Mouse (Mus musculus) myocyte (in vitro differentiated cells): Measurements from ENCODE around the gene Rin3. TPM values are rescaled to one million over a fixed set of nuclear protein-coding genes. Genes with fewer than 3 reads are reported as not detected.

Experiments used
- H3K27me3 ChIP-seq: one replicate; pipeline ENCODE4 v1.6.1; 2011; ENCODE audit not compliant: control insufficient read depth, insufficient read depth, insufficient read length
- H3K36me3 ChIP-seq: one replicate; pipeline ENCODE4 v1.6.1; 2011; ENCODE audit not compliant: control insufficient read depth, insufficient read depth
- H3K4me2 ChIP-seq: one replicate; pipeline ENCODE4 v1.6.1; 2011; ENCODE audit warnings: low read depth, control low read depth
- H3K4me3 ChIP-seq: one replicate; pipeline ENCODE4 v1.5.1; 2011; ENCODE audit warnings: mild to moderate bottlenecking, control low read depth, moderate library complexity
- H3K79me2 ChIP-seq: one replicate; pipeline ENCODE4 v1.6.1; 2011; ENCODE audit not compliant: control insufficient read depth, insufficient read depth
- H3ac ChIP-seq: one replicate; pipeline ENCODE4 v1.6.1; 2011; ENCODE audit not compliant: control insufficient read depth, insufficient read length
- CEBPB ChIP-seq: IDR thresholded peaks from 2 replicates; pipeline ENCODE4 v1.6.1; 2011; ENCODE audit warnings: mild to moderate bottlenecking, moderate library complexity; ENCODE audit not compliant: poor library complexity, insufficient read depth, severe bottlenecking
- E2F4 ChIP-seq: IDR thresholded peaks from one replicate; pipeline ENCODE4 v1.6.1; 2011; ENCODE audit warnings: mild to moderate bottlenecking, control low read depth, moderate library complexity; ENCODE audit not compliant: insufficient read depth
- MAX ChIP-seq: IDR thresholded peaks from one replicate; pipeline ENCODE4 v1.6.1; 2011; ENCODE audit warnings: low read depth, mild to moderate bottlenecking, control low read depth
- MYOD1 ChIP-seq, 3 experiments: IDR thresholded peaks; one replicate each; pipeline ENCODE4 v1.6.1; 2011; ENCODE audit warnings: control low read depth in 2 of 3, low read depth in 2 of 3, mild to moderate bottlenecking in 2 of 3, moderate library complexity in 1 of 3; ENCODE audit not compliant: insufficient read length in 2 of 3, control insufficient read depth in 1 of 3
- MYOG ChIP-seq, 3 experiments: IDR thresholded peaks; one replicate each; pipeline ENCODE4 v1.6.1; 2011; ENCODE audit warnings: control low read depth in 2 of 3, low read depth in 2 of 3, mild to moderate bottlenecking in 2 of 3; ENCODE audit not compliant: insufficient read length in 2 of 3, control insufficient read depth in 1 of 3, insufficient read depth in 1 of 3
- POLR2A ChIP-seq: IDR thresholded peaks from one replicate; pipeline ENCODE4 v1.6.1; 2011; ENCODE audit warnings: low read depth, mild to moderate bottlenecking, control low read depth, moderate library complexity; ENCODE audit not compliant: insufficient read length
- POLR2AphosphoS2 ChIP-seq: IDR thresholded peaks from one replicate; pipeline ENCODE4 v1.6.1; 2011; ENCODE audit warnings: low read depth, control low read depth; ENCODE audit not compliant: insufficient read length
- REST ChIP-seq: IDR thresholded peaks from one replicate; pipeline ENCODE4 v1.6.1; 2011; ENCODE audit warnings: mild to moderate bottlenecking, control low read depth, moderate library complexity; ENCODE audit not compliant: insufficient read depth, insufficient read length
- SRF ChIP-seq: IDR thresholded peaks from one replicate; pipeline ENCODE4 v1.6.1; 2011; ENCODE audit warnings: low read depth; ENCODE audit not compliant: control insufficient read depth, insufficient read length
- TCF12 ChIP-seq: IDR thresholded peaks from one replicate; pipeline ENCODE4 v1.6.1; 2011; ENCODE audit warnings: mild to moderate bottlenecking, control low read depth; ENCODE audit not compliant: poor library complexity, insufficient read depth, severe bottlenecking
- TCF3 ChIP-seq: IDR thresholded peaks from one replicate; pipeline ENCODE4 v1.6.1; 2011; ENCODE audit warnings: low read depth, control low read depth; ENCODE audit not compliant: insufficient read length
- USF1 ChIP-seq: IDR thresholded peaks from one replicate; pipeline ENCODE4 v1.6.1; 2011; ENCODE audit warnings: low read depth, mild to moderate bottlenecking, control low read depth, moderate library complexity
- polyA plus RNA-seq: library from polyadenylated mRNA; unstranded; fragments of >200 nt; fragmentation: generic; extraction: Trizol; gene quantifications from one replicate; pipeline ENCODE4 v1.2.1, GENCODE M21; 2012; ENCODE audit warnings: missing spikeins

Rin3 gene
- polyA plus RNA-seq, 1 experiment, result 23.4 TPM

- Histone ChIP-seq H3K27me3 (no peaks in the 10 kb centered on the region), H3ac (no peak overlapping the region), H3K79me2 (no peaks in the 10 kb centered on the region), H3K4me2 (no peak overlapping the region), H3K36me3 (peaks cover 6% of the 10 kb centered on the region), H3K4me3 (no peak overlapping the region)
- no peak for TF ChIP-seq SRF
- no peak for TF ChIP-seq USF1
- no peak for TF ChIP-seq MYOG (IDR thresholded peaks at IDR 0.05; ENCODE audit: control insufficient read depth in 1 of 3, insufficient read depth in 1 of 3, insufficient read length in 2 of 3, low read depth in 2 of 3)
- no peak for TF ChIP-seq MAX
- no peak for TF ChIP-seq CEBPB
- TF ChIP-seq TCF12, result no peak
- TF ChIP-seq MYOD1 (IDR thresholded peaks at IDR 0.05; ENCODE audit: control insufficient read depth in 1 of 3, insufficient read length in 2 of 3, low read depth in 2 of 3), result no peak
- TF ChIP-seq REST, result no peak
- TF ChIP-seq POLR2AphosphoS2, result no peak
- TF ChIP-seq TCF3, result no peak
- TF ChIP-seq E2F4, result no peak
- no peak for TF ChIP-seq POLR2A
These were observed 99.3 kb downstream of the Rin3 start for GRCm38 (mm10) chr12:102382180-102382579.

- H3K27me3 ChIP-seq, result no peaks in the 10 kb centered on the region
- H3K4me2 ChIP-seq, result no peak overlapping the region
- no peak overlapping the region for H3ac ChIP-seq
- H3K4me3 ChIP-seq, result no peak overlapping the region
- peaks cover 9% of the 10 kb centered on the region for H3K36me3 ChIP-seq
- H3K79me2 ChIP-seq, result no peaks in the 10 kb centered on the region
- TF ChIP-seq SRF (no peak), MYOD1 (IDR thresholded peaks at IDR 0.05; ENCODE audit: control insufficient read depth in 1 of 3, insufficient read length in 2 of 3, low read depth in 2 of 3) (no peak), MAX (no peak), TCF12 (no peak), CEBPB (no peak), USF1 (no peak), E2F4 (no peak), POLR2AphosphoS2 (no peak), TCF3 (no peak)
These were observed 100.4 kb downstream of the Rin3 start for GRCm38 (mm10) chr12:102383288-102383687.

GRCm38 (mm10) chr12:102384819-102385218 lies 102.0 kb downstream of the Rin3 start:
- no peaks in the 10 kb centered on the region for H3K79me2 ChIP-seq
- H3K27me3 ChIP-seq, result no peaks in the 10 kb centered on the region
- TF ChIP-seq CEBPB (no peak), TCF12 (no peak), POLR2AphosphoS2 (no peak), TCF3 (no peak), POLR2A (no peak), E2F4 (no peak), MAX (no peak), SRF (no peak), USF1 (no peak)
- no peak overlapping the region for H3ac ChIP-seq
- no peak overlapping the region for H3K4me3 ChIP-seq
- no peak overlapping the region for H3K4me2 ChIP-seq
- peaks cover 10% of the 10 kb centered on the region for H3K36me3 ChIP-seq

- Histone ChIP-seq H3K4me3 (no peak overlapping the region), H3K36me3 (peaks cover 10% of the 10 kb centered on the region), H3K4me2 (no peak overlapping the region), H3K79me2 (no peaks in the 10 kb centered on the region), H3ac (no peak overlapping the region), H3K27me3 (no peaks in the 10 kb centered on the region)
- no peak for TF ChIP-seq TCF3
- TF ChIP-seq TCF12, result no peak
- no peak for TF ChIP-seq USF1
- no peak for TF ChIP-seq POLR2A
- TF ChIP-seq E2F4, result no peak
- no peak for TF ChIP-seq REST
- no peak for TF ChIP-seq MYOG (IDR thresholded peaks at IDR 0.05; ENCODE audit: control insufficient read depth in 1 of 3, insufficient read depth in 1 of 3, insufficient read length in 2 of 3, low read depth in 2 of 3)
- TF ChIP-seq SRF, result no peak
- TF ChIP-seq MAX, result no peak
- no peak for TF ChIP-seq CEBPB
- TF ChIP-seq MYOD1 (IDR thresholded peaks at IDR 0.05; ENCODE audit: control insufficient read depth in 1 of 3, insufficient read length in 2 of 3, low read depth in 2 of 3), result no peak
- no peak for TF ChIP-seq POLR2AphosphoS2
These were observed 104.5 kb downstream of the Rin3 start for GRCm38 (mm10) chr12:102387219-102387917.
